Mouse (Mus musculus): ENCODE data around the gene Srsf9. TPM values are rescaled to one million over a fixed set of nuclear protein-coding genes. Genes with fewer than 3 reads are reported as not detected.
"Not testable (repeated sequence)": the region's sequence is repeated elsewhere in the genome, so short reads cannot be mapped to it uniquely, and the experiment has no call there.

Gene Srsf9
- polyA plus RNA-seq, 1 experiment from 2014 or later = 92.1 TPM

DNA sequence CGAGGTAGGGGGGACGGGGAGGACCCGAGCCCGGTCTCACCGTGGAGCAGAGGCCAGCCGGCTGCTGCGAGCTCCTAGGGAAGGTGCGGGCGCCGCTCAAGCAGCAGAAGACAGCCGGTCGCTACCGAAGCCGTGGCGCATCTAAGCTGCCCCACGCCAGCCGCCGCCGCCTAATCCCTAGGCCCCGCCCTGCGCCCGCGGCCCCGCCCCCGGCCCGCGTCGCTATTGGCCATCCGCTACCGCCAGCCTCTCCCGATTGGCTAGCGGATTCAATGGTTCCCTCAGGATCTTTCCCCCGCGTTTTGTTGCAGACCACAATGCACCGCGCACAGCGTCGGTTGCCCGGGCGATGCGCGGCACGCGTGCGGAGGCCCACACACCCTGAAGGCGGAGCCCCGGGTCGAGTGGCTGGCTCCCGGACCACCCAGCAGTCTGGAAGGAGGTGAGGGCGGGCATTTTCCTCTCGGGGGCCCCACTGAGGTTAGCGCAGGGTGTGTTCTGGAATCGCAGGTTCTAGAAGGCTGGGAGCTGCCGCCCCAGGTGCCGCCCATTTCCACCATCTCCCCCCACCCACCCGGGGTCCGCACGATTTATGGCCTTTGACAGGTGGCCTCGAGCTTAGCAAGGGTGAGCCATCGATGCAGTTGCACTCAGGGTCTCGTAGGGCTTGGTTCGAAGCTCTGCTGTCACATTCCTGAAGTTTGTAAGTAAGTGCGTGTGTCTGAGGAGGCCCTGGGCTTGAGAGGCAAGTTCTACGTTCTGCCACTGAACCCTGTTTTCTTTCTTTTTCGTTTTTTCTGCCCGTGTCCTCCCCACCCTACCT is 26.0 kb upstream of the Srsf9 start, which contains the start of gene Dynll1:
Gene Dynll1 (minus strand): TSS at position 208 of the 823 bp plus-strand sequence.
- no peaks in the 10 kb centered on the region for H3K9me3 ChIP-seq (replicated peaks)
- peak within 1 kb of the TSS; percentile 95 for H3K4me3 ChIP-seq (replicated peaks)
- H3K36me3 ChIP-seq (replicated peaks) = peaks cover 33% of the 10 kb centered on the region
- peak; percentile 96 for ATAC-seq (ENCODE audit: insufficient read depth)
- H3K4me2 ChIP-seq = peak within 1 kb of the TSS; percentile 98
- H3K4me1 ChIP-seq (replicated peaks) = peaks cover 53% of the 10 kb centered on the region
- H3K9ac ChIP-seq = peak within 1 kb of the TSS; percentile 93
- WGBS (ENCODE audit: insufficient replicate concordance) = 1% methylated on average over 65 of the region's 66 CpGs
- no peaks in the 10 kb centered on the region for H3K27me3 ChIP-seq
- peak within 1 kb of the TSS; percentile 94 for H3K27ac ChIP-seq (replicated peaks)

GRCm38 (mm10) chr5:115301615-115302014 is 25.4 kb upstream of the Srsf9 start:
- WGBS (ENCODE audit: insufficient replicate concordance) = 32% methylated on average over 13 of the region's 13 CpGs
- H3K27me3 ChIP-seq = no peaks in the 10 kb centered on the region

GRCm38 (mm10) chr5:115302190-115302589 is 24.8 kb upstream of the Srsf9 start:
- Histone ChIP-seq H3K4me3 (replicated peaks) (peak overlapping the region; percentile 95), H3K4me2 (peak overlapping the region; percentile 98), H3K9ac (peak overlapping the region; percentile 70; the same call in 1 of the 2 replicates), H3K27ac (replicated peaks) (0 out of 2 replicates have a peak overlapping the region, but pooled peaks have one; percentile 85), H3K36me3 (replicated peaks) (peaks cover 21% of the 10 kb centered on the region), H3K4me1 (replicated peaks) (peaks cover 41% of the 10 kb centered on the region)
- H3K9me3 ChIP-seq (replicated peaks); H3K27me3 ChIP-seq; ATAC-seq (ENCODE audit: insufficient read depth): not testable (repeated sequence)
- 56% methylated on average over 6 of the region's 7 CpGs for whole genome bisulfite sequencing (ENCODE audit: insufficient replicate concordance)

More at GRCm38 (mm10) chr5:115301615-115302014, 25.4 kb upstream of the Srsf9 start:
- Histone ChIP-seq H3K4me2 (peak overlapping the region; percentile 98), H3K36me3 (replicated peaks) (peaks cover 27% of the 10 kb centered on the region), H3K27ac (replicated peaks) (peak overlapping the region; percentile 85), H3K9me3 (replicated peaks) (no peaks in the 10 kb centered on the region), H3K4me3 (replicated peaks) (peak overlapping the region; percentile 95), H3K4me1 (replicated peaks) (peaks cover 47% of the 10 kb centered on the region), H3K9ac (peak overlapping the region; percentile 70)
- ATAC-seq (ENCODE audit: insufficient read depth) = no peak; the same call in 1 of the 2 replicates

DNA sequence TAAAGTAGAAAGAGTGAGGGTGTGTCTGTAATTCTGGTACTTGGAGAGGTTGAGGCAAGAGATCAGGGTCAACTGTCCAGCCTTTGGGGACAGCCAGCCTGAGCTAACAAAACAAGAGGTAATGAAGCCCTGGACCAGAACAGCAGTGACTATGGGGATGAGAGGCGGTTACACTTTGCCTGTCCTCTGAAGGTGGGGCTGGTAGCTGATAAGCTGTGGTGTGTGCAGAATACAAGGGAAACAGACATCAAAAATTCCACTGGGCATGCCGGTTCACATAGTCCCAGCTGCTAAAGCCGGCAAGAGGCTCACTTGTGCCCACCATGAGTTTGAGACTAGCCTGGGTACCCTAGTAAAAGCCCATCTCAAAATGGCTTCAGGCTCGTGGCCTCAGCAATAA is 14.6 kb upstream of the Srsf9 start:
- Histone ChIP-seq H3K4me2 (peak overlapping the region; percentile 68), H3K27ac (replicated peaks) (peak overlapping the region; percentile 86), H3K9ac (peak overlapping the region; percentile 28; the same call in 1 of the 2 replicates), H3K27me3 (peaks cover 10% of the 10 kb centered on the region; the same call in 1 of the 2 replicates), H3K4me1 (replicated peaks) (peaks cover 34% of the 10 kb centered on the region), H3K9me3 (replicated peaks) (no peaks in the 10 kb centered on the region), H3K4me3 (replicated peaks) (peak overlapping the region; percentile 18; the same call in 1 of the 2 replicates), H3K36me3 (replicated peaks) (no peaks in the 10 kb centered on the region)
- peak; percentile 83 for ATAC-seq (ENCODE audit: insufficient read depth)
- WGBS (ENCODE audit: insufficient replicate concordance) = 33% methylated on average over 4 of the region's 4 CpGs

GRCm38 (mm10) chr5:115312816-115313667 is 13.9 kb upstream of the Srsf9 start:
- Histone ChIP-seq H3K27ac (replicated peaks) (peak overlapping the region; percentile 86), H3K9me3 (replicated peaks) (no peaks in the 10 kb centered on the region), H3K4me3 (replicated peaks) (peak overlapping the region; percentile 18; the same call in 1 of the 2 replicates), H3K36me3 (replicated peaks) (no peaks in the 10 kb centered on the region), H3K9ac (peak overlapping the region; percentile 31; the same call in 1 of the 2 replicates), H3K4me1 (replicated peaks) (peaks cover 41% of the 10 kb centered on the region), H3K4me2 (peak overlapping the region; percentile 68), H3K27me3 (peaks cover 10% of the 10 kb centered on the region; the same call in 1 of the 2 replicates)
- peak; percentile 79 for ATAC-seq (ENCODE audit: insufficient read depth)
- 38% methylated on average over 10 of the region's 10 CpGs for WGBS (ENCODE audit: insufficient replicate concordance)

DNA sequence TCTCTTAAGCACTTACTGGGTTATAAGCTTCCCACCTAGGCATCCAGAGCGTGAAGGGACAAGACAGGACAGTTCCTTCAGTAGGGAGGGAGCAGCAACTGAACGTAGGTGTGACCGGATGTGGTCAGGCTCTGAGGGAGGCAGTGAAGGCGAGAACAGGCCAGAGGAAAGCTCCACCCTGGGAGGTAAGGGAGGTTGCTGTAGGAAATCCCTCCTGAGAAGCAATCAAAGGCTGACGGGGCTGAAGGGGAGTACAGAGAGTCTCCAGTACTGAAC is 13.4 kb upstream of the Srsf9 start:
- H3K27ac ChIP-seq (replicated peaks) = peak overlapping the region; percentile 86
- no peaks in the 10 kb centered on the region for H3K36me3 ChIP-seq (replicated peaks)
- H3K4me2 ChIP-seq = peak overlapping the region; percentile 68
- 0 out of 2 replicates have a peak, but pooled peaks have one; percentile 4 for ATAC-seq (ENCODE audit: insufficient read depth)
- peak overlapping the region; percentile 31; the same call in 1 of the 2 replicates for H3K9ac ChIP-seq
- no peaks in the 10 kb centered on the region for H3K9me3 ChIP-seq (replicated peaks)
- H3K4me3 ChIP-seq (replicated peaks) = peak overlapping the region; percentile 11; the same call in 1 of the 2 replicates
- peaks cover 43% of the 10 kb centered on the region for H3K4me1 ChIP-seq (replicated peaks)
- WGBS (ENCODE audit: insufficient replicate concordance) = 29% methylated on average over 5 of the region's 5 CpGs
- H3K27me3 ChIP-seq = peaks cover 6% of the 10 kb centered on the region; the same call in 1 of the 2 replicates

DNA sequence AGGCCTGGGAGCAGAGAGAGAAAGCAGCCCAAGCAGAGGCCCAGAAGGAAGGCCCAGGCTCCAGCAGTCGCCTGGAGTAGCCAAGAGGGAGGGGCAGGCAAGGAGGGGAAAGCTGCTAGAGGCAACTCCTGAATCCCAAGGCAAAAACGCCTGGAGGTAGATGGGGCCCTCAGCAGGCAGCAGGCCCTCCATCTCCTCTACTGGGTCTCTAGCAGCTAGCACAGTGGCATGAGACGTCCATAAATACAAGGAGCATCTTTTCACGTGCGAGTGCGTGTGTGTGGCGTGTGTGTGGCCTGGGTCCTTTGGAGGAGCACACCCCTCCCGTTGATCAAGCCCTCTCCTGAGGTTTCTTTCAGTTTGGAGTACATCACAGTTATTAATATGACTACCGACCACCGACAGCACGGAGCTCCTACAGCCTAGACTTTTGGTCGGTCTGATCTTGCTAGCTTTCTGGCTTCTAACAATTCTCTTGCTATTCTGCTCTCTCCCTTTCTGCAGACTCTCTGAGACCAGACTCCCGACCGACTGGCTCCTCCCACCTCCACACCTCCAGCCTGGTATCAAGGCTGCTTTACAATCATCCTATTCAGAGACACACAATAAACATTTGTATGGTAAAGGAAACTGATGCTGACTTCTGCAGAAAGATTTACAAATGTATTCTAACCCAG is 9.9 kb upstream of the Srsf9 start:
- Histone ChIP-seq H3K4me3 (replicated peaks) (no peak overlapping the region), H3K9ac (no peak overlapping the region), H3K4me1 (replicated peaks) (peaks cover 53% of the 10 kb centered on the region), H3K27ac (replicated peaks) (no peak overlapping the region), H3K4me2 (0 out of 2 replicates have a peak overlapping the region, but pooled peaks have one; percentile 19), H3K9me3 (replicated peaks) (no peaks in the 10 kb centered on the region), H3K36me3 (replicated peaks) (no peaks in the 10 kb centered on the region), H3K27me3 (no peaks in the 10 kb centered on the region)
- ATAC-seq (ENCODE audit: insufficient read depth) = no peak
- 28% methylated on average over 14 of the region's 14 CpGs for WGBS (ENCODE audit: insufficient replicate concordance)

DNA sequence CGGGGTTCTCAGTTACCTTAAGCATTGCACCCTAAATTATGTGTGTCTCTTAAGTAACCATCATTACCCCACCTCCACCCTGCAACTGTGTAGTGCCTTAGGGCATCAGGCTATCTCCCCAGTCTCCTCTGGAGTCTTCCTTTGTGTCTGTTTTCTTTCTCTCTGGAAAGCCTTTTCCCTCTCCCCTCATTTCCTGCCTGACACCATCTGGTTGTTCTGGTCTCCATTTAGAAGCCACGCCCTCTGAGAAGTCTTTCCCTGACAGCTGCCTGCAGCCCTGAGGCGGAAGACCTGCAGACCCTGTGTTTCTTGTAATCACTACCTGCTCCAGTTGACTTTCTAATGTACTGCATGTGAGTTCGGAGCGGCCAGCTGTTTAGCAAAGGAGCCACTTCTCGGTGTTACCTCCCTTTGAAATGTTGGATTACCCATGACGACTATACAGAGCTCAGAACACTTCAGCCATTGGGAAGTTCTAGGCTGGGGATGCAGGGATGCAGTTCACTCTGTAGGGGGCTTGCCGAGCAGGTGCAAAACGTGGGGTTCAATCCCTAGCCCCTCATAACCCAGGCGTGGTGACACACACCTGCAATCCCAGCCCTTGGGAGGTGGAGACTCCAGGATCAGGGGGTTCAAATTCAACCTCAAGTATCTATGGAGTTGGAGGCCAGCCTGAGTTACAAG is 9.2 kb upstream of the Srsf9 start:
- Histone ChIP-seq H3K9me3 (replicated peaks) (no peaks in the 10 kb centered on the region), H3K36me3 (replicated peaks) (no peaks in the 10 kb centered on the region), H3K4me1 (replicated peaks) (peaks cover 46% of the 10 kb centered on the region), H3K27ac (replicated peaks) (no peak overlapping the region), H3K4me3 (replicated peaks) (no peak overlapping the region), H3K27me3 (no peaks in the 10 kb centered on the region), H3K9ac (no peak overlapping the region), H3K4me2 (peak overlapping the region; percentile 19; the same call in 1 of the 2 replicates)
- 20% methylated on average over 10 of the region's 10 CpGs for WGBS (ENCODE audit: insufficient replicate concordance)
- ATAC-seq (ENCODE audit: insufficient read depth) = no peak

- Histone ChIP-seq H3K9ac (peak overlapping the region; percentile 55), H3K27ac (replicated peaks) (0 out of 2 replicates have a peak overlapping the region, but pooled peaks have one; percentile 4), H3K36me3 (replicated peaks) (no peaks in the 10 kb centered on the region), H3K9me3 (replicated peaks) (no peaks in the 10 kb centered on the region), H3K27me3 (no peaks in the 10 kb centered on the region), H3K4me2 (peak overlapping the region; percentile 79), H3K4me3 (replicated peaks) (peak overlapping the region; percentile 49), H3K4me1 (replicated peaks) (peaks cover 34% of the 10 kb centered on the region)
- peak; percentile 69; the same call in 1 of the 2 replicates for ATAC-seq (ENCODE audit: insufficient read depth)
- 2% methylated on average over 22 of the region's 22 CpGs for WGBS (ENCODE audit: insufficient replicate concordance)
These were observed 7.7 kb upstream of the Srsf9 start for GRCm38 (mm10) chr5:115319004-115319940.
